Comparison of ENCODE assay signal across 25 mouse cellular contexts in genomic region chr6:137045011-137045504, GRCm38 (mm10).
DNase-seq lines count a peak whose midpoint lies in the region; ATAC-seq and TF ChIP-seq lines count a peak whose summit lies in the region.
"Had no signal": no experiment of that assay in that cellular context is flagged by ENCODE, and none has a peak within 500 bp of the region (broad histone marks: within the 10 kb centered on the region; RNA-seq: fewer than 3 reads in every experiment).

No protein-coding gene starts in this region.

- H3K4me3 ChIP-seq in forebrain, postnatal 0 days (ENCODE audit: low read depth, low read length) = no peak overlapping the region
- no peak overlapping the region for H3K4me3 ChIP-seq in forebrain, embryonic 15.5 days
- H3K4me3 ChIP-seq in lung, adult 2 months (replicated peaks; ENCODE audit: extremely low read depth, low read depth, low read length) = no peak overlapping the region
- no peak overlapping the region for H3K4me3 ChIP-seq in lung, embryonic 16.5 days (ENCODE audit: low read length)
- H3K4me3 ChIP-seq: embryonic facial prominence, embryonic 10.5 days; heart, adult 2 months; kidney, embryonic 15.5 days; lung, embryonic 15.5 days had no signal

- TF ChIP-seq CTCF in forebrain, postnatal 0 days (IDR thresholded peaks at IDR 0.05; ENCODE audit: low read depth) = no peak
- TF ChIP-seq CTCF in lung, adult 2 months (IDR thresholded peaks at IDR 0.05; ENCODE audit: insufficient read depth, low read length) = no peak

- DNase-seq in forebrain, postnatal 0 days = peak; percentile 38
- DNase-seq in lung, adult 18-20 months = peak; percentile 9 to 26
- no peak for DNase-seq in lung, adult 2 months
- DNase-seq in telencephalon, adult 2 months (ENCODE audit: low read depth, low spot score) = peak; percentile 18
- no peak for DNase-seq in cerebellum, postnatal 4 days (ENCODE audit: low spot score in 2 of 2)
- DNase-seq: adrenal gland, postnatal 25 days; cerebellum, adult 18-20 months; cerebellum, postnatal 25 days; gastrocnemius, postnatal 14 days; heart, adult 2 months; heart, postnatal 4 days; left cerebral cortex, postnatal 4 days; liver; retina, postnatal 1 day; spleen, adult 18-20 months; thymus, postnatal 36 days had no signal

- no peaks in the 10 kb centered on the region for H3K27me3 ChIP-seq in forebrain, postnatal 0 days (ENCODE audit: insufficient read depth, low read length)
- no peaks in the 10 kb centered on the region for H3K27me3 ChIP-seq in forebrain, embryonic 15.5 days
- no peaks in the 10 kb centered on the region for H3K27me3 ChIP-seq in lung, embryonic 16.5 days (ENCODE audit: control insufficient read depth, insufficient read depth, low read depth, low read length)
- H3K27me3 ChIP-seq: kidney, embryonic 15.5 days; lung, embryonic 15.5 days had no signal

- H3K4me1 ChIP-seq in forebrain, postnatal 0 days (ENCODE audit: insufficient read depth) = no peaks in the 10 kb centered on the region
- no peaks in the 10 kb centered on the region for H3K4me1 ChIP-seq in forebrain, embryonic 15.5 days
- H3K4me1 ChIP-seq in lung, adult 2 months (ENCODE audit: control insufficient read depth, insufficient read depth, low read length) = no peaks in the 10 kb centered on the region; the same call in 1 of the 2 replicates
- H3K4me1 ChIP-seq in lung, embryonic 16.5 days (replicated peaks; ENCODE audit: control insufficient read depth, insufficient read depth, low read length) = no peaks in the 10 kb centered on the region
- H3K4me1 ChIP-seq: embryonic facial prominence, embryonic 10.5 days; lung, embryonic 15.5 days had no signal

- WGBS in forebrain, postnatal 0 days = 67% methylated on average over 9 of the region's 9 CpGs
- WGBS in forebrain, embryonic 15.5 days = 81% methylated on average over 9 of the region's 9 CpGs
- WGBS in lung, adult 2 months = 38% methylated on average over 9 of the region's 9 CpGs
- WGBS in lung, embryonic 16.5 days = 51% methylated on average over 9 of the region's 9 CpGs

- H3K4me2 ChIP-seq in forebrain, postnatal 0 days (ENCODE audit: low read depth) = no peak overlapping the region
- no peak overlapping the region for H3K4me2 ChIP-seq in forebrain, embryonic 15.5 days (replicated peaks)
- no peak overlapping the region for H3K4me2 ChIP-seq in lung, embryonic 16.5 days (ENCODE audit: low read depth, low read length)
- H3K4me2 ChIP-seq: kidney, embryonic 15.5 days; lung, embryonic 15.5 days; midbrain, embryonic 11.5 days had no signal

- TF ChIP-seq POLR2A in lung, adult 2 months (IDR thresholded peaks at IDR 0.05; ENCODE audit: borderline replicate concordance, extremely low read depth, low read depth, low read length) = no peak

- H3K27ac ChIP-seq in forebrain, postnatal 0 days (ENCODE audit: low read depth, low read length) = no peak overlapping the region
- H3K27ac ChIP-seq in forebrain, embryonic 15.5 days (replicated peaks) = no peak overlapping the region
- H3K27ac ChIP-seq in lung, embryonic 16.5 days (ENCODE audit: low read length) = no peak overlapping the region
- H3K27ac ChIP-seq: embryonic facial prominence, embryonic 10.5 days; heart, adult 2 months; hindbrain, postnatal 0 days; kidney, embryonic 15.5 days; lung, embryonic 15.5 days had no signal

- no peak overlapping the region for H3K9ac ChIP-seq in forebrain, postnatal 0 days
- H3K9ac ChIP-seq in forebrain, embryonic 15.5 days (replicated peaks) = no peak overlapping the region
- H3K9ac ChIP-seq in lung, embryonic 16.5 days (ENCODE audit: low read length) = no peak overlapping the region
- H3K9ac ChIP-seq: kidney, embryonic 15.5 days; lung, embryonic 15.5 days had no signal

- H3K9me3 ChIP-seq in forebrain, postnatal 0 days (ENCODE audit: low read length) = no peaks in the 10 kb centered on the region
- H3K9me3 ChIP-seq in forebrain, embryonic 15.5 days = no peaks in the 10 kb centered on the region
- H3K9me3 ChIP-seq in lung, embryonic 16.5 days (ENCODE audit: control insufficient read depth, low read length) = no peaks in the 10 kb centered on the region
- H3K9me3 ChIP-seq: lung, embryonic 15.5 days had no signal

- H3K36me3 ChIP-seq in forebrain, postnatal 0 days (ENCODE audit: insufficient read depth) = no peaks in the 10 kb centered on the region
- H3K36me3 ChIP-seq in forebrain, embryonic 15.5 days = no peaks in the 10 kb centered on the region
- H3K36me3 ChIP-seq in lung, embryonic 16.5 days (ENCODE audit: control insufficient read depth, insufficient read depth, low read length) = no peaks in the 10 kb centered on the region
- H3K36me3 ChIP-seq: embryonic facial prominence, embryonic 10.5 days; G1E; kidney, embryonic 15.5 days; lung, embryonic 15.5 days had no signal

- ATAC-seq in forebrain, postnatal 0 days = peak; percentile 73
- no peak; the same call in 1 of the 2 replicates for ATAC-seq in forebrain, embryonic 15.5 days (replicated peaks)
- peak; percentile 15; the same call in 1 of the 2 replicates for ATAC-seq in lung, embryonic 16.5 days (ENCODE audit: low read depth)
- ATAC-seq: hindbrain, postnatal 0 days; intestine, postnatal 0 days had no signal

Comparison
In these comparisons a context has a peak if more than half of its experiments do, and no peak if none do; other contexts are left out.
1. DNase-seq: peak in forebrain, postnatal 0 days (single experiment), lung, adult 18-20 months (2 of 2) and telencephalon, adult 2 months (single experiment); none in lung, adult 2 months (single experiment) and cerebellum, postnatal 4 days (0 of 2).